Mouse (Mus musculus) thymus, postnatal 25 days (tissue): ENCODE measurements around the gene Tenm2.
A peak's percentile ranks its signal among the peaks of the same experiment; 100 is the strongest.

Source experiments
- DNase-seq: peaks from one replicate; pipeline ENCODE4 v3.0.0; 2022

The Tenm2 gene

DNA sequence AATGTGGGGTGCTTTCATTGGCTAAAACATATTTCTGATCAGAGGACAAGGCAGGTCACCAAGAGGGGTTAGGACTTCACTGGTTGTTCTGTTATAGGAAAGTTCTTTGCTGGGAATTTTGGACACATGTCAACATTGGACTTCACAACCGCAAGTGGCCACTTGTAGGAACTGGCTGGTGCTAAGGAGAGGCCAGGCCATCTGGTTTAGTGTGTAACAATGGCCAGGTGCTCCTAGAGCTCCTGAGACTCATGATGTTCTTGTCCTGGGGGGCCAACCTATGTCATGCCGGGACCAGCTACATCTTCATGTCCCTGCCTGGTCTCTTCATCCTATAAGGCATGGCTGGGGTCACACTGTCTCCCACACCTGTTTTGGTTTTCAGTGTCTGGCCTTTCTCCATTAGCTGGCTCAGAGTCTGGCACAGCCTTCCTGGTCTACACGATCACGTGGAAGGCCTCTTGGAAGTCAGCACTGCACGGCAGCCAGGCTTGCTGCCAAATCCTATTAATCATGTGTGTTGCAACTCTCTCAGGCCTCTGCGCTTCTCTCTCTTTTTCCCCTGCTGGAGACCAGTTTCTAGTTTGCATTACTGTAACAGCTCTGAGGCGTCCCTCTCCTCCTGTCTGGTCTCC is 1199.6 kb downstream of the Tenm2 start:
- DNase-seq: no peak

DNA sequence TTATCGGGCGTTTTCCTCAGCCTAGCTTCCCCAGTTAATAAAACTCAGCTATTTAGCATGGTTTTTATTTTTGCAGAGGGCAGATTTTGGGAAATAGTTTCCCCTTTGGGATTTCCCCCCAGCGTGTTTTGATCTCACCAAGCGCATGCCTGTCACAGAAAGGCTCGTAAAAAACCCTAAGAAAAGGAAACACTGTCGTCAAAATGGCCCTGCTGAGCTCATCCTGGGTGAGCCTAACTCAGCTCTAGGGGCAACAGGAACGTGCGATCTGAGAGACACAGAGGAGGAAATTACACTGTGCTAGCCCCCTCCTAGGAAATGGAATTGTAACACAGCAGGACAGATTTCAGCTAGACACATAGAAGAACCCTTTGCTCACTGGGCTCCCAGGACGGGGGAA is 1204.0 kb downstream of the Tenm2 start:
- DNase-seq: no peak

DNA sequence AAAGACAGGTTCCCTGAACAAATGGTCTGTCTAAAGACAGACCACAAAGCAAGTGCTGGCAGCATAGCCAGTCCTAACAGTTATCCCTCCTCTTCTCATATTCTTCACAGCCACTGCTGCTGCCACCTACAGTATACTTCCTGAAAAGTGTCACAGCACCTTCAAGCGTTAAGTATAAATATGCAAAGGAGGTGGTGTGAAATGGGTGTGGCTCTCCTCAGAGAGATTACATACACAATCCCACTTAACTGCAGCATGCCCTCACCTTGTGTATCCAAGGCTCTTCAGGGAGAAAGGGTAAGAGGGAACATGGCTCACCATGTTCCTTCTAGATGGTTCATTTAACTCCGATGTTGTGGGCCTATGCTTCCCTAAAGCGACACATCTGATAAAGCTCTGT is 1215.8 kb downstream of the Tenm2 start:
- DNase-seq: no peak

DNA sequence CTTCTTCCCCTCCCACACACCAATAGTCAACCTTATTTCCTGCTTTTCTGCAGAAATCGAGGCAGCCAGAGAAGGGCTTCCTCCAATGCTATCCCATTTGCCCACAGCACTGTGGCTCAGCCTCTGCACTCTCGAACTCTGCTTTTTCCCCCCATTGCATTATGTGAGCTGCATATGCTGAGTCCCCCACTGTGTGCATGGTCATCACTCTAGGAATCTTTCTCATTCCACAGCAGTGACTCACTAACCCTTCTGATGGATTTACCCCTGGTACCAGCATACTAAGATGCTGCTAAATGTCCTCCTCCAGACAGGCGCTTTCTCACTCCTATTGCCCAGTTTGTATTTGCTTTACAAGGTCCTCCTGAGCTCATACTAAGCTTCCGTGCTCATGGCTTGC is 1222.6 kb downstream of the Tenm2 start:
- DNase-seq: no peak

DNA sequence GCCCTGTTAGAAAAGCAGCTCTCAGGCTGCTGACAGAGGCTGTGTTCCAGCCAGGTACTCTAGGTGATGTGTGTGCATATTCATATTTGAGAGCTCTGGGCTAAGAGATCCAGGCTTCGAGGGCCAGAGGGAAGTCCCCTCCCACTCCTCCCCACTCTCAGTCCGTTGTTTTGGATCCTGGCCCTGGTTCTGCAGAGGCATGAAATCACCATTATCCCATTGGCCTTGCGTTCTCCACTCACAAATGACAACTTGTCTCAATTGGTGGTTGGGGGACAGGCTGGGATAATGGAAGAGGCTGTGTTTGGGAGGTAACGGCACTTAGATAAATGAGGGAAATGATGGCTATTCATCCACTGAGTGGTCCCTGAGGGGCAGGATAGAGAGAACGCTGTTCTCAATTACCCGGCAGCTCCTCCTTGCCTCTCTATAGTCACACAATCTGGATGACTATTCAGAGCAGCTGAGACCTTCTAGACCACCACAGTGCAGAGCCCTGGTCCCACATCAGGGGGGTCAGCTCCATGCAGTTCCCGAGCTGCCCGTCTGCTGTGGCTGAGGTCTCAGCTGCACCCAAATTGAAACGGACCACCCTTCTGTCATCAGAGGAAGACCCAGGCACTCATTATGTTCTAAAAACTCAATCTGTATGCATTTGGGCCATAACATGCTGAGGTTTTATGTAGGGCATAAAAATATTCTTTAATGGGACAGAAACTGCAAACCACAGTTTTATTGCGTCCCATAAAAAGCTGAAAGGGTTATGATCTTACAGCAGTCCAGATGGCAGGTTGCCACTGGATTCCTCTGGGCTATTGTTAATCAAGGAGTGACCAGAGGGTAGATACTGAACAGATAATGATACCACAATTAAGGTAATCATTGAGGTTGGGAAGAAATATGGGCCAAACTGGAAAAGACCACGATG is 1226.2 kb downstream of the Tenm2 start:
- DNase-seq: no peak

DNA sequence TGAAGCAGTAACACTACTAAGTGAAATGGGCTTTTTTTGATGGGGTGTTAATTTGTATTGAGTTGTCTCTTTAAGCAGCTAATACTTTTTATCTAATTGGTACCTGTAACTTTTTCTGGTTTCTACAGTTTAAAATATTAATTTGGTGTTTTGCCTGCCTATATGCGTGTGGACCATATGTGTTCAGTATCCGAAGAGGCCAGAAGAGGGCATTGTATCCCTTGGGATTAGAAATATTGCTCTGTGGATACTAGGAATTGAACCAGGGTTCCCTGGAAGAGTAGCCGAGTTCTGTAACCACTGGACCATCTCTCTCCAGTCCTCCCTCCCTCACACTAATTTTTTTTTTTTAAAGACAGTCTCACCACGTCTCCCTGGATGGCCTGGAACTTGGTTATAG is 1232.9 kb downstream of the Tenm2 start:
- no peak for DNase-seq

DNA sequence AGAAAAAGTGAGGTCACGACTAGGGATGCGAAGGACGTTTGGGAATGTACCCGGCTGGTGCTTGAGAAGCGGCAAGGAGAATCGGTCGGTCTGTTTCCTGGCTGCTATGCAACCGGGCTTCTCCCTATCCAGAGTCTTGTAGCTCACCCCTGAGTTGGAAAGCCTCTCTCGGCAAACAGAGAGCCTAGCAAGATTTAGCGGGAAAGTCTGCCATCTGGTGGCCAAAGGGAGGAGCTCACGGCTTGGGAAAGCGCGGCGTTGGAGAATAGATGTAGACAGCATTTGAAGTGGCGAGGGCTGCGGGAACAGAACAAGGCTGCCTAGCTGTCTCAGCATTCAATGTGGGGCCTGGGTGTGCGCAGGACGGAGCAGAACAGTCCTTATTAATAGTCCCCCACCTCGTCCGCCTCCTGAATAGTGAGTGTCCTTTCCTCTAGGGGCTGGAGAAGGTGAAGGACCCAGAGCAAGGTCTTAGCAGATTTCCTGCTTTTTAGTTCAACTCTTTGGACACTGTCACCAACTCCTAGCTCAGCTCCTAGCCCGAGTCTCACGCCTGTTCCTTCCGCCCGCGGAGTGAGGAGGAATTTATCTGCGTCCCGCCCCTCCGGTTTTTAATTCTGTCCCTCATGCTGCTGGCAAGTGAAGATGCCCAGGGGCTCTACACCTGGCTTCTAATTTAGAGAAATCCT is 1234.3 kb downstream of the Tenm2 start:
- peak; percentile 59 for DNase-seq

DNA sequence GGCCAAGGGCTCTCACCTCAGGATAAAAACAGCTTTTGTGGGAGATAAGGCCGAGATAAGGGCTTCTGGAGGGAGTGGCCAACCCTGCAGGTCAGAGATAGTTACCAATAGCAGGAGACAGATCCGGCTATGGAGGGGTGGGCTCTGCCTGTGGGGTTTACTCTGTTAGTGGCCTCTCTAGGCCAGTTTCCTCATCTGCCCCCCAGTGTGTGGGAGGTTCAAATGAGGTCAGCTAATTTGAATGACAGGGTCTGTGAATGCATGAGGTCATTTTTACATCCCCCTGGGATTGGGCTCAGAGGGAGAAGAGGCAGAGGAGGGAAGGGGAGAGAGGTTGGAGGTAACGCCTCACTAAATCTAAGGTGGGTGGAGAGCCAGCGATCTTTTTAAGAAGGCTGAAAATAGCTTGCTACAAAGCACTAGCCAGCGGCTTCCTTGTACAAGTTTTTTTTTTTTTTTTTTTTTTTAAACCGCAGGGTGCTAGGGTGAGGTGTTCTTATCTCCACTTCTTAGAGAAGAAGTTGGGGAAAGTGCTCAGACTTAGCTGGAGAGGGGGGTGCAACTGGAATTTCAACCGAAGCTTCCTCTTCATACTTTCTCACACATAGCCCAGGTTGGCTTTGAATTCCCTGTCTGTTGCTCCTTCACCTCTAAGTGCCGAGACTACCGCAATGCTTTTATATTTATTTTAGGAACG is 1235.0 kb downstream of the Tenm2 start:
- no peak for DNase-seq

DNA sequence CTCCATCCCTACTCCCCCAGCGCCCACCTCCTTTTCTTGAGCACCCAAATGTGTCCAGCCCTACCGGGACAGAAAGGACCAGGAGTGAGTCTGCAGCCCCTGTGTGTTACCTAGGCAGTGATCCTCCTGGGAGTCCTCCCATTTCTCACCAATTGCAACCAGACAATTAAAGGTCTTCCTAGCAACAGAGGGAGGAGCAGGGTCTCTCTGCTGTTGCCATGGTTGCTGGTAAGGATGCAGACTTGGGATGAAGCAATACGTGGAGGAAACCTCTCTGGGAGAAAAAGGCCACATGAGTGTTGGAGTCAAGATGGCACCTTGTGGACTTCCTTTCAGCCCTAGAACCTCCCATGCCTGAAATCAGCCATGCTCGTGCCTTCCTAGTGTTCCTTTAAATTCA is 1235.7 kb downstream of the Tenm2 start:
- DNase-seq: no peak

DNA sequence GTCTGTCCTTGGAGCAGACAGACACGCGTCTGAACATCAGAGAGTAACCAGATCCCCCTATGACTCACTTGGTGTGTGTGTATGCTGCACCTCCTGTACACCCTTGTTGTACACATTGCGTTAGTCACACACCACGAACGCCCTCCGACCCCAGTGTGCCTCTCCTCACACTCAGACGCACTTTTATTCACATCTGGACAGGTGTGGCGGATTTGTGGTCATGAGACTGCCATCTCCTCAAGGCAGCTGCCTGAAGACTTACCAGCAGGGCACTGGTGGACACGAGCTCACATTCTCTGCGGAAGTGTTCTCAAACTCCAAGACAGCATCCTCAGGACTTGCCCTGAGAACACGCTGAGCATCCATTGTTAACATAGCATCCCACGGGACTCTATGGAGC is 1237.7 kb downstream of the Tenm2 start:
- DNase-seq: no peak

DNA sequence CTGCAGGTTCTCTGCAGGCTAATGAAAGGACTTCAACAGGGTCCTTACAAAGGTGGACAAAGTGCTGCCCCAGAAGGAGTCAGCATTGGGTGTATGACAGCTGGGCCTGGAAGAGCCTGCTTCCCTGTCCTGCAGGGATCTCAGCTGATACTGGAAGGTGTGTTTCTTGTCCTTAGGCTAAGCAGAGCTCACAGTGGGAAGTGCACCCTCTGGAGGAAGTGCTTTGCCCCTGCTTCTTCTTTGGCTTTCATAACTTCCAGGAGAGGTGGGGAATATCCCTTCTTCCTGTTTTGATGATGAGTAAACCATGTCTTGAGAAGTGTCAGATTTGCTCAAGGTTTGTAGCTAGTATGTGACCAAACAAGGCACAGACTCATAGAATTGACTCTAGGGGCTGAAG is 1240.5 kb downstream of the Tenm2 start:
- DNase-seq: no peak

DNA sequence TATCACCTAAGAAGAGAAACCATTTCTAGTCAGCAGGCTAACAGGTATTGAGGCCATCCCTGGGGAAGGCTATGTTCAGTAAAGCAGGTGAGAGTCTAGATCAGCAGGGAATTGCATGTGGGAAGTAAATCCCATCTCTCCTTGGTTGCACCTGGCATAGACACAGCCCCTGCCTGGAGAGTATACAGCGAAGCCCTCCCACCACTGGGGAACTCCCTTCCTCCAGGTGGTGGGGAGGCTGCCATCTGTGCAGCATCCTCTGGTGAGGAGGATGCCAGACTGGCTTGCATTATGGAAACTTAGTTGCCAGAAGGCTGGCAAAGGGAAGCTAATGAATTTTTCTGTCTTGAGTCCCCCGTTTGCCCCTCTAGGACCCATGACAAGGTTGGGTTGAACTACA is 1243.9 kb downstream of the Tenm2 start:
- DNase-seq: no peak

DNA sequence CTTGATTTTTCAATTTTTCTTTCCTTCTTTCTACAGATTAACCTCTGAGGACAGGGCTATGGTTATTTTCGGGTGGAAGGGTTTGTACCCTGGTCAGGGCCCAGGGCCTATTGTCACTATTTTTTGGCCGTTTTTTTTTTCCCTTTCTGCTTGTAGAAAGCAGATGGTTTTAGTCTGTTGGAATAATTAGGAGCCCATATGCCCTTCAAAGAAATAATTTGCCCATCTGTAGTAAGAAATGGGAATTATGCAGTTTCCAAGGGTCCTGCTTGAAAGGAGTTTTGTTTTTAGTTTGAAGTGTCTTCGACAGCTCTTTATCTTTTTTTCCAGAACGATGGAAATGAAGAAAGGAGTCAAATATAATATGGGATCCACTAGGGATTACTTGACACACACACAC is 1245.8 kb downstream of the Tenm2 start:
- no peak for DNase-seq

DNA sequence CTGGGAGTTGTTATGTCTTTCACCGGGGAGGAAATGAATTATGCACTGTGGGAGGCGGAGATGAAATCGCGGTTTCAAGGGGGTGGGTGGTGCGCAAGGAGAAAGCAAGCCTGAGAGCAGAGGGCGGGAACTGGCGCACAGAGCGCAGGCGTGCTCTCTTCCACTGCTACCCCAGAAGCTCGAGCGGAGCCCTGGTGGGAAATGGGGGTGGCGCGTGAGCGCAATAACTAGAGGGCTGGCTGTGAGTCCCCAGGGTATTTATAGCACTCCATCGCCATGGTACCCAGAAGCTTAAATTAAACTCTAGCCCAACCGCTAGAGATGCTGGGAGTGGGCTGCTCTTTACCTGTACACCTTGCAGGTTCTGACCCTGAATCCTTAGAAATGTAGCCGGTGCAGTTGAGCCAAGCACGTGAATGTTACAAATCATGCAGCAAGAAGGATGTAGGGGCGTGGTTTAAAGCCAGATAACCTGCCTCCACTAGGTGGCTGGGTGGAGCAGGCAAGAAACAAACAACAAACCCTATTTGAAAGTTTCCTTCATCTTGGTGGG is 1249.8 kb downstream of the Tenm2 start:
- peak; percentile 16 for DNase-seq

DNA sequence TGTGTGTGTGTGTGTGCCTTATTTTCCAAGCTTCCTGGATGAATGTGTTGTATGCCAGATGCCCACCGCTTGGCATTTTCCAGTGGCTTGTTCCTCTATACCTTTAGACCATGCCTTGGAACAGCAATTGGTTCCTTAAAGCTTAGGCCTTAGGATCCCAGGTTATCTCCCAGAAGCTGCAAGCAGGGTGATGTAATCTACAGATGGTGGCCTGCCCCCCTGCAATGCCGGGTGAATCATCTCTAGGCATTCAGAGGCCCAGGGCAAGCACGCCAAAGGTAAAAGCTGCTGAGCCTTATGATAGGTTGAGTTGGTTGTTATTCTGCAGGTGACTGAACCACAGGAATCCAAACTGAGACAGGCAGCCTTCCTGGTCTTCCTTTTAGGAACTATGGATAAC is 1253.0 kb downstream of the Tenm2 start:
- no peak for DNase-seq

DNA sequence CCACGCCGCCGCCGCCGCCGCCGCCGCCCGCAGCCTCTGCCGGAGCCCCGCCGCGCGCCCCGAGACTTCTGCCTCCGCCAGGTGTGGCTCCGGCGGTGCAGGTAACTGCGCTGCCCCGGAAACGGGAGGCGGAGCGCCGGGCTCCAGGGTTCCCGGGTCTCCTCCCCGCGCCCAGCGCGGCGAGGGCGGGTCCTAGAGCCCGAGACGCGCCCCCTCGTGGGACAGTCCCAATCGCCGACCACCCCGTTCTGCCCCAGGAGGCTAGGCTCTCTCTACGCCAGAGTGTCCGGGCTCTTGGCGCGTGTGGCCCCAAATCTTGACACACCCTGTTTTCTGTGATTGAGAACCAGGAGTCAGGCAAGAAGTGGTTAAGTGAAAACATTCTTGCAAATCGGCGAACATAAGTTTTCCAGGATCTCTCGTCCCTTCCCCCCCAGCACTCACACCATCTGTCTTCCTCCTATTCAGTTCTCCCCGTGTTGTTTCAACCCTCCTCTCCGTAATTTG is 1255.3 kb downstream of the Tenm2 start, which contains the start of gene Wwc1:
Gene Wwc1, minus strand, starts transcription at position 117 of the 507 bp plus-strand sequence.
- DNase-seq: peak; percentile 8

DNA sequence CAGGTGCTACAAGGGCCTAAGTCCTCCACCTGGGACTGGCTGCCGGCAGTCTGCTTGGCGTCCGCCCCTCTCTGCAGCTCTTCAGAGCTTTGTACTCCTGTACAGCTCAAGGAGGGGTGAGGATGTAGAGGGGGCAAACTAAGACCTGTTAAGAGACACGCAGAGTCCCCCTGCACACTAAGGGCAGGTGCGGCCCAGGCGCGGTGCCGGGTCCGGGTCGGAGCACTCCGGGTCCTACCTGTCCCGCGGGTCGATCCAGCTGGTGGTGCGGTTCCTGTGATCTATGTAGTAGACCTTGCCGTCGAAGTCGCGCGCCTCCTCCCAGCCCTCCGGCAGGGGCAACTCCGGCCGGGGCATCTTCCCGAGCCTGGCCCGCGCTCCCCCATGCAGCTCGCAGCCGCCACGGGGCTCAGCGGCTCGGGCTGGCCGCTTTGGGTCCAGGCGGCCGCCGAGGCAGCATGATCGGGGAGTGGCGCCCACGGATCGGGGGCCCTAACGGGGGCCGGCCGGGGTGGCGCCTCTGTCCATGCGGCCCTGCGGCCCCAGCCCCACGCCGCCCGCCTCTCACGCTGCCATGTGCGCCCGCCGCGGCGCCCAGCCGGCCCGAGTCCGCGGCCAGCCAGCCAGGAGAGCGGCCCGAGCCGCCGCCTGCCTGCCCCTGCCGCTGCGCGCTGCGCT is 1255.9 kb downstream of the Tenm2 start:
- no peak for DNase-seq

DNA sequence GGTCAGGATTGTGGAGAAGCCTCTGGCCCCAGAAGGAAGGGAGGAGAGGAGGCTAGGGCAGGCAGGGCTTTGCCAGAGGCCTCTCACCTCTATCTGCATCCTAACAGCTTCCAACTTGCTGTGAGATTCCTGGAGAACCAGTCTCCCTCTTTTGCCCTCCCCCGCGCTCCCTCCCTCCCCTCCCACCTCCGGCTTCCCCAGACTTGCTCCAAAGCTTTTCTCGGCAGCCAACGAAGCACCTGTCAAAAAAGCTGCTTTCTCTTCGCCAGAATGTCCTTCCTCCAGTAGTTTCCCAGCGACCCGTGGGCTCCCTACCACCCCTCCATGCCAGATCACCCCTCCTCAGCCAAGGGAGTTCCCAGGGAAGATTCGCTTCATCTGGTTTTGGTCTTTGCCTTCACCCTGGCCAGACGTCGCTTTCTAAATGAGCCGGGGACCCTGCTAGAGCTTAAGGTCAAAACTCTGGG is 1256.5 kb downstream of the Tenm2 start:
- no peak for DNase-seq

DNA sequence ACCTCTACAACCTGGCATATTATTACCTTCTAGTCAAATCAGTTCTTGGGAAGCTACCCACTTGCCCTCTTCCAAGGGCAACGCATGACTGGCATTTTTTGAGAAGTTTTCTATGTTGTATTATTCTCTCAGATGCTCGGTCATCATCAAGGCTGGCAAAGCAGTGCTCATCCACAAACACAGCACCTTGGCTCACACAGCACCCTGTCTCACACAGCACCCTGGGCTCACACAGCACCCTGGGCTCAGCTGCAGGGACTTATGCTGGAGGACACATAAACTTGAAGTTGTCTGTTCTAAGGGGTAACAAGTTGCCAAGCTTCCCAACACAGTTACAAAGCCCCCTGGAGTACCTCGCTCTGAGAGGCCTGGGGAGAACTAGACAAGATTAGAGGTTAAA is 1258.0 kb downstream of the Tenm2 start:
- DNase-seq: no peak

DNA sequence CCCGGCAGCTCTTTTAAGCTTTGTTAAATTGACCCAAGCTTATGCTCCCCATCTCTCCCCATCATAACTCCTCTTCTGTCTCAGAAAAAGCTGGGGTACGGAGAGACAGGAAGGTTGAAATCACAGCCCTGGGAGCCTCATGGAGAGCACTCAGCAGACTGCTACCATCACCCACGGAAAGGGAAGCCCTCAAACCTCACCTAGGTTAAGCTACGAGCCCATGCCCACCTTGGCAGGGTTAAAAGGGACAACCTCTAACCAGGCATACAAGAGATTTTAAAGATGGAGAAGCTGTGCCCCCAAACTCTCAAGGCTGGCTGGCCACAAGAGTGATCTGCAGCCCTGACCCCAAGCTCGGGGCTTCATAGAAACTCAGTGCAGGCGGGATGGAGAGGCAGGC is 1258.7 kb downstream of the Tenm2 start:
- DNase-seq: no peak

DNA sequence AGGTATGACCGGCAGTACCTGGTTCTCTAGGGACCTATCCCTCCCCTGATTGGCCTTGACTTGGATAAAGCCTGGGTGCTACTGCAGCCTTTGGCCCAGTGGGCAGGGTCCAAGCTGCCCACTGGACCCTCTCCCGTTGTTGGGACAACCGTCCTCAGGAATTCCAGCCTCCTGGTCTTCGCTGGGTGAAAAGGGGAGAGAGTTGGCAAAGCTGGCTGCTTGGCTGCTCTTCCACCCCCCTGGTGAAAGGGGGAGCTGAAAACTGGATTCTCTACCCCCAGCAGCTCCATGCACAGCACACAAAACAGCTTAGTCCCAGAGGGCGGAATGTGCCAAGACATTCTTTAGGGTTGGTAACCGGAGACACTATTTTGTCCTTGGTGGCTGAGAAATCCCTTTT is 1259.3 kb downstream of the Tenm2 start:
- no peak for DNase-seq
